Mouse (Mus musculus): ENCODE data around the gene Rheb.
"Not testable (repeated sequence)": the region's sequence is repeated elsewhere in the genome, so short reads cannot be mapped to it uniquely, and the experiment has no call there.

Rheb gene

GRCm38 (mm10) chr5:24792961-24793360, 49.5 kb downstream of the Rheb start:
- no peak for DNase-seq (ENCODE audit: low read depth, low spot score)

GRCm38 (mm10) chr5:24782957-24783356, 59.5 kb downstream of the Rheb start:
- no peak for DNase-seq (ENCODE audit: low read depth, low spot score)

- DNase-seq (ENCODE audit: low read depth, low spot score), result peak; percentile 48
These were observed 61.4 kb downstream of the Rheb start for GRCm38 (mm10) chr5:24781048-24781447.

- DNase-seq (ENCODE audit: low read depth, low spot score), result peak; percentile 77
These were observed 62.4 kb downstream of the Rheb start for GRCm38 (mm10) chr5:24779881-24780512.

- no peak for DNase-seq (ENCODE audit: low read depth, low spot score)
These were observed 63.1 kb downstream of the Rheb start for GRCm38 (mm10) chr5:24779321-24779720.

- DNase-seq (ENCODE audit: low read depth, low spot score), result no peak
These were observed 63.6 kb downstream of the Rheb start for GRCm38 (mm10) chr5:24778843-24779140.

- DNase-seq (ENCODE audit: low read depth, low spot score), result no peak
These were observed 64.2 kb downstream of the Rheb start for GRCm38 (mm10) chr5:24778082-24778842.

GRCm38 (mm10) chr5:24776681-24777080, 65.7 kb downstream of the Rheb start:
- no peak for DNase-seq (ENCODE audit: low read depth, low spot score)

- DNase-seq (ENCODE audit: low read depth, low spot score), result not testable (repeated sequence)
These were observed 67.9 kb downstream of the Rheb start for GRCm38 (mm10) chr5:24774549-24774948.

- DNase-seq (ENCODE audit: low read depth, low spot score), result no peak
These were observed 84.6 kb downstream of the Rheb start, which contains the start of gene Crygn for GRCm38 (mm10) chr5:24757816-24758215. Crygn (minus strand) TSS chr5:24758008.

GRCm38 (mm10) chr5:24756931-24757330, 85.5 kb downstream of the Rheb start:
- no peak for DNase-seq (ENCODE audit: low read depth, low spot score)
